8 mouse cellular contexts compared by ENCODE assay signal in the genomic region with DNA sequence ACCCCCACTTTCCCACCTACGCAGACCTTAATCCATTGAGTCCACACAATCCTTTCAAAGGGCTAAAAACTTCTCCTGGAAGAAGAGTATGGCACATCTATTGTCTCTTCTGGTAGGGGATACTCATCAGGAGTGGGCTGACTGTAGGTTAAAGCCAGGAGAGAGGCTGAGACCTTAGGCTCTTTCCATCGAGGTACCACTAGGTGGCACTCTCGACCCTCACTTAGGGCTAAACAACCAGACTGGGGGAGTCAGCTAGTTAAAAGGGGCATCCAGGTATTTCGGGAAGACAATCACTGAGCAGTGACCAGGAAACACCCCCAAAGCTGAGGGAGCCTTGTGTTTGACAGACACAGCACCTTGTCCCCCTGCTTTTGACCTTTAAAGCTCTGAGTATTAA. TPM values are rescaled to one million over a fixed set of nuclear protein-coding genes. Genes with fewer than 3 reads are reported as not detected.
DNase-seq lines count a peak whose midpoint lies in the region; ATAC-seq and TF ChIP-seq lines count a peak whose summit lies in the region.

No protein-coding gene starts in this region.

- TF ChIP-seq RAD21 in MEL (IDR thresholded peaks at IDR 0.05; ENCODE audit: low read depth, low read length): peak; percentile 89

- no peak for ATAC-seq in intestine, embryonic 14.5 days (replicated peaks; ENCODE audit: low FRiP score, low TSS enrichment, low read depth)
- ATAC-seq in intestine, embryonic 16.5 days: no peak

- no peak for TF ChIP-seq POLR2A in MEL (IDR thresholded peaks at IDR 0.05; ENCODE audit: control insufficient read depth in 1 of 2, insufficient read depth in 1 of 2, low read depth in 1 of 2, low read length in 2 of 2, poor library complexity in 1 of 2)
- no peak for TF ChIP-seq POLR2A in cortical plate, adult 2 months (IDR thresholded peaks at IDR 0.05; ENCODE audit: extremely low read depth, insufficient read depth, low read length)
- TF ChIP-seq POLR2A in thymus, adult 2 months (IDR thresholded peaks at IDR 0.05; ENCODE audit: control insufficient read depth, extremely low read depth, insufficient read depth, low read length, poor library complexity): no peak

- peak; percentile 85 to 92 (median 85) for TF ChIP-seq CTCF in MEL (IDR thresholded peaks at IDR 0.05 in 2 of 3, conservative IDR thresholded peaks at IDR 0.05 in 1 of 3; ENCODE audit: control insufficient read depth in 1 of 3, insufficient read depth in 1 of 3, low read depth in 2 of 3, low read length in 3 of 3, poor library complexity in 1 of 3, severe bottlenecking in 1 of 3)
- peak; percentile 75 for TF ChIP-seq CTCF in cortical plate, adult 2 months (IDR thresholded peaks at IDR 0.05; ENCODE audit: extremely low read depth, insufficient read depth, low read length)
- TF ChIP-seq CTCF in thymus, adult 2 months (IDR thresholded peaks at IDR 0.05; ENCODE audit: borderline replicate concordance, control insufficient read depth, extremely low read depth, insufficient read depth, low read length, poor library complexity): no peak

- no peaks in the 10 kb centered on the region for H3K4me1 ChIP-seq in intestine, embryonic 14.5 days (replicated peaks; ENCODE audit: control insufficient read depth, insufficient read depth, low read length)
- no peaks in the 10 kb centered on the region for H3K4me1 ChIP-seq in intestine, embryonic 16.5 days (ENCODE audit: control insufficient read depth, insufficient read depth, low read length)
- no peaks in the 10 kb centered on the region for H3K4me1 ChIP-seq in MEL (ENCODE audit: control insufficient read depth in 1 of 2, insufficient read depth in 2 of 2, low read length in 2 of 2)
- no peaks in the 10 kb centered on the region for H3K4me1 ChIP-seq in cortical plate, adult 2 months (ENCODE audit: control insufficient read depth, insufficient read depth, low read length)
- no peaks in the 10 kb centered on the region for H3K4me1 ChIP-seq in hindbrain, embryonic 10.5 days (replicated peaks)
- no peaks in the 10 kb centered on the region for H3K4me1 ChIP-seq in thymus, adult 2 months (replicated peaks; ENCODE audit: control insufficient read depth, insufficient read depth, low read length)

- no peak overlapping the region for H3K4me2 ChIP-seq in intestine, embryonic 14.5 days (ENCODE audit: low read length)
- no peak overlapping the region for H3K4me2 ChIP-seq in intestine, embryonic 16.5 days (ENCODE audit: low read depth, low read length)

- intact Hi-C loops in left cerebral cortex, postnatal 10 days (cut with DNase I): loop anchor here (5.0 to 10.0 kb wide), 2 partner anchors 126 to 224 kb away; no protein-coding TSS in a partner anchor

- WGBS in intestine, embryonic 14.5 days: 16% methylated on average over 4 of the region's 4 CpGs
- WGBS in intestine, embryonic 16.5 days: 12% methylated on average over 4 of the region's 4 CpGs
- WGBS in hindbrain, embryonic 10.5 days: 22% methylated on average over 4 of the region's 4 CpGs
- 18% methylated on average over 4 of the region's 4 CpGs for WGBS in thymus, adult 2 months

- H3K79me2 ChIP-seq in MEL (ENCODE audit: control insufficient read depth, insufficient read depth, low read length, poor library complexity): no peaks in the 10 kb centered on the region

- H3K9me3 ChIP-seq in intestine, embryonic 14.5 days (ENCODE audit: control insufficient read depth, low read length): no peaks in the 10 kb centered on the region
- H3K9me3 ChIP-seq in intestine, embryonic 16.5 days (ENCODE audit: control insufficient read depth, low read length): no peaks in the 10 kb centered on the region
- H3K9me3 ChIP-seq in MEL (replicated peaks; ENCODE audit: insufficient read depth, low read length): no peaks in the 10 kb centered on the region
- no peaks in the 10 kb centered on the region for H3K9me3 ChIP-seq in hindbrain, embryonic 10.5 days

- no peak overlapping the region for H3K4me3 ChIP-seq in intestine, embryonic 14.5 days (ENCODE audit: low read depth, low read length)
- no peak overlapping the region for H3K4me3 ChIP-seq in intestine, embryonic 16.5 days (ENCODE audit: low read length)
- no peak overlapping the region for H3K4me3 ChIP-seq in MEL (ENCODE audit: control insufficient read depth in 1 of 2, insufficient read depth in 1 of 2, low read depth in 2 of 2, low read length in 2 of 2)
- H3K4me3 ChIP-seq in cortical plate, adult 2 months (ENCODE audit: insufficient read depth, low read length): no peak overlapping the region
- no peak overlapping the region for H3K4me3 ChIP-seq in hindbrain, embryonic 10.5 days
- H3K4me3 ChIP-seq in thymus, adult 2 months (ENCODE audit: control insufficient read depth, insufficient read depth, low read length): no peak overlapping the region

- no peaks in the 10 kb centered on the region for H3K27me3 ChIP-seq in intestine, embryonic 14.5 days (replicated peaks; ENCODE audit: control insufficient read depth, insufficient read depth, low read length)
- no peaks in the 10 kb centered on the region for H3K27me3 ChIP-seq in intestine, embryonic 16.5 days (replicated peaks; ENCODE audit: control insufficient read depth, insufficient read depth, low read length)
- peaks cover 0 to under 1% of the 10 kb centered on the region in 2 experiments; a peak in 1 of 4 replicates for H3K27me3 ChIP-seq in MEL (ENCODE audit: control insufficient read depth in 1 of 2, insufficient read depth in 2 of 2, low read length in 2 of 2)
- H3K27me3 ChIP-seq in hindbrain, embryonic 10.5 days (ENCODE audit: insufficient read depth, poor library complexity, severe bottlenecking): no peaks in the 10 kb centered on the region
- no peaks in the 10 kb centered on the region for H3K27me3 ChIP-seq in thymus, adult 2 months (ENCODE audit: control insufficient read depth, insufficient read depth, low read length)

- no peak overlapping the region for H3K27ac ChIP-seq in intestine, embryonic 14.5 days (ENCODE audit: low read depth)
- H3K27ac ChIP-seq in intestine, embryonic 16.5 days (ENCODE audit: low read length): no peak overlapping the region
- H3K27ac ChIP-seq in MEL (ENCODE audit: control insufficient read depth, low read depth, low read length): no peak overlapping the region
- no peak overlapping the region for H3K27ac ChIP-seq in cortical plate, adult 2 months (ENCODE audit: insufficient read depth, low read length)
- no peak overlapping the region for H3K27ac ChIP-seq in hindbrain, embryonic 10.5 days
- H3K27ac ChIP-seq in thymus, adult 2 months (ENCODE audit: control insufficient read depth, insufficient read depth, low read length): no peak overlapping the region

- peak; percentile 69 for DNase-seq in intestine, embryonic 14.5 days (ENCODE audit: low spot score)
- DNase-seq in MEL (ENCODE audit: low read depth, low spot score): peak; percentile 68
- DNase-seq in hindbrain, embryonic 10.5 days (ENCODE audit: low spot score): peak; percentile 39
- DNase-seq in left cerebral cortex, postnatal 10 days (ENCODE audit: extremely low spot score in 1 of 2, low spot score in 2 of 2): peak; percentile 28 to 52
- DNase-seq in neural tube, embryonic 10.5 days (ENCODE audit: extremely low spot score, low spot score): peak; percentile 42
- DNase-seq in thymus, adult 2 months: peak; percentile 60

- no peak for TF ChIP-seq EP300 in MEL (IDR thresholded peaks at IDR 0.05; ENCODE audit: low read depth in 1 of 2, low read length in 2 of 2)

- H3K36me3 ChIP-seq in intestine, embryonic 14.5 days (ENCODE audit: control insufficient read depth, insufficient read depth, low read length): no peaks in the 10 kb centered on the region
- no peaks in the 10 kb centered on the region for H3K36me3 ChIP-seq in intestine, embryonic 16.5 days (ENCODE audit: control insufficient read depth, insufficient read depth, low read length)
- no peaks in the 10 kb centered on the region for H3K36me3 ChIP-seq in MEL (ENCODE audit: control insufficient read depth in 1 of 2, insufficient read depth in 2 of 2, low read length in 2 of 2)
- no peaks in the 10 kb centered on the region for H3K36me3 ChIP-seq in hindbrain, embryonic 10.5 days
- H3K36me3 ChIP-seq in thymus, adult 2 months (ENCODE audit: control insufficient read depth, insufficient read depth, low read length): no peaks in the 10 kb centered on the region

- no peak overlapping the region for H3K9ac ChIP-seq in intestine, embryonic 14.5 days (ENCODE audit: low read length)
- no peak overlapping the region for H3K9ac ChIP-seq in intestine, embryonic 16.5 days (ENCODE audit: low read depth, low read length)
- H3K9ac ChIP-seq in MEL (ENCODE audit: control insufficient read depth, low read depth, low read length, poor library complexity, severe bottlenecking): no peak overlapping the region

TF ChIP-seq in MEL, 35 proteins besides CTCF, POLR2A, EP300 and RAD21:
- no peak for TF ChIP-seq HCFC1 (IDR thresholded peaks at IDR 0.05; ENCODE audit: low read depth, low read length)
- peak; percentile 81 for TF ChIP-seq ZC3H11A (IDR thresholded peaks at IDR 0.05; ENCODE audit: low read depth, low read length)
- peak; percentile 93 for TF ChIP-seq SMC3 (IDR thresholded peaks at IDR 0.05; ENCODE audit: low read depth, low read length)
- no peak for TF ChIP-seq MAX (IDR thresholded peaks at IDR 0.05; ENCODE audit: low read length)

RNA-seq across cellular contexts. Expression of a gene that starts 27.2 kb away (rescaled TPM):
- polyA plus RNA-seq in intestine, embryonic 14.5 days (2014; fragmentation: Nextera tagmentation; extraction: Ambion mirVana): 22.9 and 23.9 TPM in 2 replicates
- 15.7 and 18.5 TPM in 2 replicates for polyA plus RNA-seq in intestine, embryonic 16.5 days (2015; fragmentation: Nextera tagmentation; extraction: Ambion mirVana)
- 28.0 and 28.1 TPM in 2 replicates for total RNA-seq in MEL (2012; rRNA removed)
- 10 to 100 TPM in 1 of 2 experiments, not detected in 1; 26.4 TPM for polyA plus RNA-seq in MEL (2012; ENCODE audit: insufficient read depth in 1 of 2, insufficient read length in 2 of 2, low read depth in 1 of 2, low replicate concordance in 2 of 2, missing spikeins in 1 of 2)
- polyA plus RNA-seq in cortical plate, adult 2 months (2012; rRNA removed): 23.8 and 26.0 TPM in 2 replicates
- 26.2 and 31.1 TPM in 2 replicates for polyA plus RNA-seq in hindbrain, embryonic 10.5 days (2016; fragmentation: Nextera tagmentation; extraction: Ambion mirVana)
- total RNA-seq in left cerebral cortex, postnatal 10 days (2021): 10 to 100 TPM; 34.8 to 36.1 TPM
- 13.2 and 14.7 TPM in 2 replicates for polyA plus RNA-seq in thymus, adult 2 months (2012; rRNA removed)
